Mouse (Mus musculus) thymus, postnatal 36 days (tissue): ENCODE measurements around the gene Odf3l1.
A peak's percentile ranks its signal among the peaks of the same experiment; 100 is the strongest.

Experiments
- DNase-seq, 2 experiments: peaks; one replicate each; pipeline ENCODE4 v3.0.0; 2022; ENCODE audit warnings: mixed read lengths in 2 of 2

Gene Odf3l1

DNA sequence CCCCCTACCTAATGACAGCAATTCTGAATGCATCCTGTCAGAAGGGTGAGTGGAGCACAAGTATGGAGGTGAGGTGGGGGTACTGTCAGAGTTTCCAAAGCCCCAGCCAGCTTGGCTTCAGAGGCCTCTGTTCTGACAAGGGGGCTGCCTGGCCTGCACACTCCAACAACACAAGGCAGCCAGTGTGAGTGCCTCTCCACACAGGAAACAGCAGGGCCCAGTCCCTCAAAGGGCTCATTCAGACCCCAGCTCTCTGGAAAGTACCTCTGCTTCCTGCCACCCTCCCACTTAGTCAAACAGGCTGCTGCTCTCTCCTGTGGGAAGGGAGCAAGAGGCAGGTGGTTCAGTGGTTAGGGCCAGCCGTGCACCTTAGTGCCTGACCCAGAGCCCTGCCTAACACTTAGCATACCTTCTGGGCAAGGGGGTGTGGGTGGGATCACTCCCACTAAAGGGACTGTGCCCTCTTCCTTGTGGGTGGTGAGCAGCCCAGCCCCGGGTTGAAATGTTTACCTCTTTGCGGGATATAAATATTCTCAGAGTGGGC is 17.1 kb upstream of the Odf3l1 start:
- DNase-seq: no peak

DNA sequence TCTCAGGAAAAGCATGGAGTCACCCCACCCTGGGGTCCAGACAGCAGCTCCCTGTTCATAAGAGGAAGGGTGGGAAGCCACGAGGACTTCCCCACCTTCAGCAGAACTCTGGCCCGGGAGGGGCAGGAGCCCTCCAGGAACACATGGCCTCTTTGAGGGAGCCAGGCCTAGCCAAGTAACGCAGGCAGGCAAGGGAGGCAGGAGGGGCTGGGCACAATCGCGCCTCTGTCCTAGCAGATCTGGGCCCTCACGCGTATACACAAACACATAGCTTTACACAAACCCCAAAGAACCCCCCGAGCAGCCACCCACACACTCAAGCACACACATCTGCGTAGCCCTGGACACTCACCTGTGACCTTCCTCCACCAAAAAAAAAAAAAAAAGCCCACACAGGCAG is 16.3 kb upstream of the Odf3l1 start:
- no peak for DNase-seq

DNA sequence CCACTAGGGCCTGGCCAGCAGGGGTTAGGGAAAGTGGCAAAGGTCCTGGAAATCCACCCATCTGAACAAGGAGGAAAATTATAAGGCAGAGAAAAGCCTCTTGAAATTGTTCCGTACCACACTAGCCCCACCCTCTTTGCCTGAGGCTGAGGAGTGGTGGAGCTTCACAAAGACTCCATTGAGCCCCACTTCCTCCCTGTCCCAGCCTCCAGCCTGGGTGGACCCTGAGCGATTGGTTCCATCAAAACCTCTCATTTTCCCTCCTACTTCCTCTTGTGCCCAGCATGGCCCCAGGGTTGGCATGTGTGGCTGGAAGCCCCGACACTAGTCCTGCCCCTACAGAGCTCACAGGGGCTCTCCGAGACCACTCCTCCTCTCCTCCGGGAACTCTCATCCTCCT is 12.8 kb upstream of the Odf3l1 start:
- no peak for DNase-seq

DNA sequence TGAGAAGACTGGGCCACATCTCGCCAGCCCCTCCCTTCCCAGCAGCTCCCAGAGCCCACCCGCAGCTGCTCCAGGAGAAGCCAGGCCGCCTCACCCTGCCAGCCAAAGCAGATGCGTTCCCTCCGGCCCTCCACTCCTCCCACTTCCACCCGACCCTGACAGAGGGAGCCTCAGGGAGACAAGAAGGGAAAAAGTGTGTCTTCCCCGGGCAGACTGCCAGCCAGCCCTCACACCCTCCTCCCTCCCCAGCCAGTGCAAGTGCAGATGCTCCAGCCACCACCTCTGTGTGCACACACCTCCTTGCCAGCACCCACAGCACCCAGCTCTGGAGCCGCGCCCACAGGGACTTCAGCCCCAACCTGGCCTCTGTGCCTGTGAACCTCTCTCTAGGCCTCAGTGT is 12.3 kb upstream of the Odf3l1 start:
- no peak for DNase-seq

DNA sequence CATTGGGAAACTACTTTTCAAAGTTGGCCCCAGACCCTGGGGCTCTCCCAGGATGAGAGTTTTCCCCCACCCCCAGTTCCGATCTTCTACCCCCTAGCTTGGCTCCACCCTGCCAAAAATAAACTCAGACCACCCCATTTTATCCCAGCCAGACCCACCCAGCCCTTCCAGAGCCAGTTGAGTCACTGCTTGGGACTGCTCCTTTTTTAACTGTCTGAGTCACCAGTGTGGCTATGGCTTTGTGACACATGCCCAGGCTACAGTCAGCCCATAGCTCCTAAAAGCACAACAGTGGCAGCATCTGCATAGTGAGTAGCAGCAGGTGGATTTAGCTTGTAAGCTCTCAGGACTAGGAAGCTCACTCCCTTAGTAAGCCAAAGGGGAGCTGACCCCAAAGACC is 8.6 kb upstream of the Odf3l1 start:
- DNase-seq: no peak

DNA sequence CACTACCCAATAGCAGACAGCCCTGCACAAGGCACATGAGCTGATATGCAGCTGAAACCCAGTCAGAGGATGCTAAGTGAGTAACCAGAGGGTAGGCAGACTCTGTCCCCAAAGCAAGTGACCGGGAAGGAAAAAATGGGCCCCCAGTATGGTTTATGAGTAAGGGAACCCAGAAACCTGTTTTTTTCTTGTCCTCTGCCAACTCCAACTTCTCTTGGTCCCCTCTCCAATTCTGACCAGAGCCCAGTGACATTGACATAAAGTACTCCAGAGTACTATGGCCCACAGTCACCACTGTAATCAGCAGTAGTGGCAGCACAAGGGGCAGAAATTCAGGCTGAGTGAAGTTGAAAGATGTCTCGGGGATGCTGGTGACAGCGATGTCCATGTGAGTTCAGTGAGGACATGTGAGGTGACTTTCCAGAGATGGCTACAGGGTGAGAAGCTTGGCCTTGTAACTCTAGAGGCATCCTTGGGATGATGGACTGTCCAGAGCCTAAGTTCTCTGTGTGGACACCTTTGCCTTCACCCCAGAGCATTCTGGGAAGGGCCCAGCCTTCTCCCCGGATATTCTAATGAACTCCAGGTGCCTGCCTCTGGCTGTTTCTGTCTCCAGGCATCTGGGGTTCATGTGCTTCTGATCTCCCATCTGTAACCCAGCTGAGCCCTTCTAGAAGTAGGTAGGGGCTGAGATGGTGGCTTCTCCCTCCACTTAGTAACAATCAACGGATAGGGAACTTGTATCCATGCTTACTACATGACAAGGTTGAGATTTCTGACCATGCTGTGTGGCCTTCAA is 7.8 kb upstream of the Odf3l1 start:
- DNase-seq: no peak

DNA sequence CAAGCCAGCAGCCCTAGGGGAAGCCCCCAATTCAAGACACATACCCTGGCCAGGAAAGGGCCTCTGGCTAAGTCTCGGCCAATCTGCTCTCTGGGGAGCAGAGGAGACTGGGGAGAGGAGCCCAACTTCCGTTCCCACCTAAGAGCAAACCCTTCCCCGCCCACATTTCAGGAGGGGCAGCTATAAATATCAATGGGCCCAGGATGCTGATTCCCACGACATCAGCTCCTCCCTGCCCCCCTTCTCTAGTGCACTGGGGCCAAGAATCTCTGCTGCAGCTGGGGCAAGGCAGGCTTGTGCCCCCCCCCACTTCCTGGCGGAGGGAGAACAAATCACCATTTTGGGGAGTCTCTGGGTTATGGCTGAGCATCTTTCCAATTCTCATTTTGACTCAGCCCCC is 6.7 kb upstream of the Odf3l1 start:
- no peak for DNase-seq

DNA sequence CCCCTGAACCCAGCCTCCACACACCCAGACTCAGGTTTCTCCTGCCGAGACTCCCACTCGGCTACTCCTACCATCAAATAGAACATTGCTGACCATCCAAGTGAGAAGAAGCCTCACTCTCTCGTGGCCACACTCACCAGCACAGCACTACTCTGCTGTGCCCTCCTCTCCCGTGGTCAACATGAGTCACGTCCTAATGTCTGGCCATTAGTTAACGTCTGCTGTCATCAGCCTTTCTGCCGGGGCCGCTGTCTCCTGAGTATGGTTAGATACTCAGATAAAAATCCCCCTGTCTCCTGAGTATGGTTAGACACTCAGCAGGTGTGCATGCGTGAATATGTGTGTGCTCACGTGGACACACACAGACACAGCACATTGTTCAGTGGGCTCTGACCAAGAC is 6.3 kb upstream of the Odf3l1 start:
- no peak for DNase-seq

DNA sequence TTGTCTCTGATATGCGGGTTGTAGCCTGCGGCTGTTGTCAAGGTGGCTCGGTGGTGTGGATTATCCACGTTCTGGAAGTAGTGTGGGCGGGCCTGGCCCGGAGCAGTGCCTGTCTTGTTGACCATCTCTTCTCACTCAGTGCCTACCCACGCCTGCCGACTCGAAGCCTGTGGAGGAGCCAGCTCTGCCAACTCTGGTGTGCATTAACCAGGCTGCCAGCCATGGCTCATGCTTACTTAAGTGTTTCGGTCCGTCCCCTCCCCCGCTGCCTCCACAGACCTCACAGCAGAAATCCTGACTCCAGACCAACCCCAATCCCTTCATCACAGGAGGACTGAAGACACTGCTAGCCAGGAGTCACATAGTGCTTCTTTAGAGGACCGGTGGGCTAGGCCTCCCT is 5.1 kb upstream of the Odf3l1 start:
- DNase-seq: no peak

DNA sequence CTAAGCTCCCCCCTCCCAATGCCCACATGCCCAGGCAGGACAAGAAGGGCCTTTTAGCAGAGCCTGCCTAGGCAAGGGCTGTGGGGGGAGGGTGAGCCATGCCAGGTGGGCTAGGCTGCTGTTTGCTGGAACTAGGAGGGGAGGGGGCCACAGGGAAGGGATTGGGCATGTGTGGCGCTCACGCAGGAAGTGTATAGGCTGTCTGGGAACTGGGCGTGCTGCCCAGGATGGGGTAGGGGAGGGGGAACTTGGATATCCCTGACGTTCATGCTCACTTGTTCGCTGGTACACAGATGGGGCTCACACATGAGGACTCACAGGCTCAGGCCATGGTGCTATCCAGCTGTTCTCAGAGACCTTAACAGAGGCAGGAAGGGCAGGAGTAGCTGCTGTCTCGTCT is 3.8 kb upstream of the Odf3l1 start:
- DNase-seq: no peak

DNA sequence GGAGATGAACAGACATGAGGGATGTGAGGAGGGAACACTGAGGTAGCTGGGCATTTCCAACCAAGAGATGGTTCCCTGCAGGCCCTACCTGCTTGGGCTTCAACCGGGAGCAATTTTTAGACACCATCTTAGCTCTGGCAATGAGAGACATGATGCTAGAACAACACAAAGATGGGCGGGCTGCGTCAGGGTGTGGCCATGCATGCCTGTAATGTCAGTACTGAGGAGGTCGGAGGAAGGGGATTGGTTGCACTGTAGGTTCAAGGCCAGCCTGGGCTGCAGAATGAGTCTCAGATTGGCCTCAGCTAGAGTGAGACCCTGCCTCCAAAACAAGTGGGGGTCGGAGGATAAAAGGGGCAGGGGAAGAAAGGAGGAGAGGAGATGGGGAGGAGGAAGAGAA is 2.0 kb upstream of the Odf3l1 start:
- no peak for DNase-seq

DNA sequence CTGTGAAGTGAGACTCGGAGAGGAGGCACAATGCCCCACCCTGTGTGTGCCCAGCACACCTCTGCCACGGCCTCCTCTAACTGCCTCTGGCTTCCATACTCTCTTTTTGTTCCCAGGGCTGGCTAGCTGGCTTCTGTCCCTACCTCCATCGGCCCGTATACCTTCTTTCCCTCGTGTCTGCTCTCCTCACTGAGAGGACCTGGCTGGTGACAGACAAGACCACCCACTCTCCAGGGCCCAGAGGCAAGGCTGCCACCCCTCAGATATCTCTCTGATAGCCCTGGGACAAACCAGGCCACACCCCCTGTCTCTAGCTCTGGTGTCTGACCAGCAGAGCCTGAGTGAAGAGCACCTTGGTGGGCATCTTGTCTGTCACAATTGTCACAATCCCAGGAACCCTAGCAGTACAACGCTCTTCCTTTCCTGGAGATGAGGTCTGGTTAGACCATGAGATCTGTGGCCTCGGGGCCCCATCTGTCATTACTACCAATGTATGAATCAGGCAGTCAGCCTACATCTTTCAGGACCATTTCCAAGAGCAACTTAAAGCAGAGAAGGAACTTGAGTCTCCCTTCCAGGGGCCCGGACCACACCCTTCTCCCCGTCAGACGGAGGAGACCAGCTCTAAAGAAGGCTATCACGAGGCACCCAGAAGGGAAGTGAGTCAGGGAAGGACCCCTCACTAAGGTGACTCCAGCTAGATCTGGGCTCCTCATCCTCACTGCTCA is 1.4 kb upstream of the Odf3l1 start:
- DNase-seq: no peak

DNA sequence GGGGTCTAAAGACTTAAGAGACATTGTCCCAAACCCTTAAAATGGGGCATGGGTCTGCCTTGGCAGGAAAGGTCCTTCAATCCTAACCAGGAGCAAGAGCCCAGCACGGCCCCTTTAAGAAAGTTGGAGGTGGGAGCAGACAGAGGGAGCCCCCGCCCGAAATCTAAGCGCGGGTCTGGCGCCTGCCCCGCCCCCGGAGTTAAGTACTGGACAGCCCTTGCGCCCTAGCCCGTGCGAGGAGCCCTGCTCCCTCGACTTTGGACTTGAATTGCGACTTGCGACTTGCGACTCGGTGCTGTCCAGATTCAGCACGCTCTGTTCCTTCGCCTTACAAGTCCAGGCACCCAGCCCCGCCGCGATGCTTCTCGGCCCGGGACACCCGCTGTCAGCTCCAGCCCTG is 353 bp upstream of the Odf3l1 start, which contains the start of gene Cspg4:
Gene Cspg4 (plus strand): TSS at position 202 of the 400 bp plus-strand sequence.
- DNase-seq: no peak

DNA sequence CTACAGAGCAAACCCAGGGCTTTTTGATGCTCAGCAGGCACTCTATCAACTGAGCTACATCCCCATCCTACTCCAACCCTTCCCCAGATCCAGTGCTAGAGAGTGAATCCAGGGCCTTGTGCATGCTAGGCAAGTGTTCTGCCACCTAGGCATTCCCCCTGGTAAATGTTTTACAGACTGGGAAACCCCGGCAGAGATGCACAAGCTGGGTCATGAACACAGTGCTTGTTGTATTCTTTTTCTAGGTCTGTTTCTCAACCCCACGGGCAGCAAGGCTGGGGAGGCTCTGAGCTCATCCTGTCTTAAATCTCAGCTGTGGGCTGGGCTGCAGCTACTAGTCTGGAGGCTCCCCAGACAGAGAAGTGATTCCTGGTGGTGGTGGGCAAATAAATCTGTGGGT is 1.6 kb downstream of the Odf3l1 start:
- DNase-seq: no peak

DNA sequence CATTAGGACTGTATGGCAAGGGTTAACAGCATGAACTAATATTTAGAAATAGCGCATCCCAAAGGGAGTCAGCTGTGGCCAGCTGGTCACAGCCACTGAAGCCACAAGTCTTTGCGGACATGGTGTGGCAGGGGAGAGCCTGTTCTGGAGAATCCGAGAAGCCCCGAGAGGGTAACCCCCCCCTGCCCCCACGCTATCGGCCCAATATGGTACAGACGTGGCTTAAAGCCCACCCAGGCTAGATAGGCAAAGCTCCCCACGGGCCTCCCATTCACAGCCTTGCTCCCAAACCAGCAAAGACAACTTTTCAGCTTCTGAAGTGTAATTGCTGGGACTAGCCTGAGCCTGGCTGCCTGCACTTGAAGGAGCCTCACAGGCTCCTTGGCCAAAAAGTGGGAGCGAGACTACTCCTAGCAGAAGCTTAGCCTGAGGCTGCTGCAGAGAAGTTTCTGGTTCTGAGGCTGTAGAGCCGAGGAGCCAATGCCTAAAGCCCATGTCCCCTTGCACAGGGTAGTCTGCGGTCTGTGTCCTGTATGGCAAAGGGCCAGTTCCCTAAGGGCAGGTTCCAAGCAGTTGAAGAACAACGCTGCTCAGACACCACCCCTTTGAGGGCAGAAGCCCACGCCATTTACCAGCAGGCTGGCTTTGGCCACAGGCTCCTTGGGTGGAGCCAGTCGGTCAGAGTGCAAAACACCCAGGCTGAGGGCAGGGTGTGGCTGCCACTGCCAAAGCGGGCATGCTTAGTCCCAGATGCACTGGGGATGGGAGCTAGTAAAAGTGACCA is 3.8 kb downstream of the Odf3l1 start:
- DNase-seq: no peak

DNA sequence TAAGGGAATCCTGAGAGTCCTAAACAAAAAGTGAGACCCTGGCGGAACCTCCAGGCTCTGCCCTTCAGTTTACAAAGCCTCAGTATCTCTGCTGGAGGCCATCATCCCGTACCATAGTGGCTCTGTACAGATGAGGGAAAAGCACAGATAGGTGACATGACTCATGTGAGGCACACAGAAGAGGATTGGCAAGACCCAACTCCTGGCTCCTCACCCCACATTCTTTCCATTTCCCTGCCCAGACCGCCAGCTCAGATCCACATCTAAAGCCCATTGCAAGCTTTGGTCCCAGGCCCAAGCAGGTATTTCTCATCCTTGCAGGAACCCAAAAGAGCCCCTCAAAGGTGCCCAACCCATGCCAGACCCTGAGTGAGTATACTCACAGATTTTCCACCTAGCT is 4.4 kb downstream of the Odf3l1 start:
- no peak for DNase-seq

DNA sequence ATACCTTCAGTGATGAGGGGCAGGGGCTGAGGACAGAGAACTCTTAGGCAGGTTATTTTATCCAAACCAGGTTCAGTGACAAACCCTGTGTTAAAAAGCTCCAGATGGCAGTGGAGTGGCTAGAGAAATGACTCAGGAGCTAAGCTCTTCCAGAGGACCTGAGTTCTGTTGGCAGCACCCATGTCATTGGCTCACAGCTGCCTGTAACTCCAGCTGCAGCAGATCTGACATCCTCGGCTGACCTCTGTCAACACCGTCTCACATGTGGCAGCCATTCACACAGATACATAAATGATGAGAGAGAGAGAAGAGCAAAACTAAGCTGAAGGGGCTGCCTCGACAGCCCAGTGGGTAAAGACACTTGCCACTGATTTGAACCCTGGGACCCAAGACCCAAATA is 7.0 kb downstream of the Odf3l1 start:
- no peak for DNase-seq

DNA sequence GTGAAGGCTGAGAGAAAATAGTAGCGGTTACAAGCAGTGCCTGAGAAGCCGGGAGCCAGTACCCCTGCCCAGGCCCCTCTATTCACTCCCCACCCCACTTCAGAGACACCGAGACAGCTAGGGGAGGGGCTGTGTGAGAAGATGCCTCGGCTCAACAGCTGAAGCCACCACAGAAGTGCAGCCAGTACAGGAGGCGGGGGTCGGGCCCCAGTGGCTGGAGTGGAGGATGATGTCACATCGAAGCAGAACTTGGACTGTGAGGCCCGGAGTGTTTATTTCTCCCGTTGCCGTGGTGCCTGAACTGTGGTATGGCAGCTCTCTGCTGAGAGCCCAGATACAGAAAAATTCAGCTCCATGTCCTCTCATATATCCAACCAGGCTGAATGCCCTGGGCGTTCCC is 12.7 kb downstream of the Odf3l1 start:
- no peak for DNase-seq

DNA sequence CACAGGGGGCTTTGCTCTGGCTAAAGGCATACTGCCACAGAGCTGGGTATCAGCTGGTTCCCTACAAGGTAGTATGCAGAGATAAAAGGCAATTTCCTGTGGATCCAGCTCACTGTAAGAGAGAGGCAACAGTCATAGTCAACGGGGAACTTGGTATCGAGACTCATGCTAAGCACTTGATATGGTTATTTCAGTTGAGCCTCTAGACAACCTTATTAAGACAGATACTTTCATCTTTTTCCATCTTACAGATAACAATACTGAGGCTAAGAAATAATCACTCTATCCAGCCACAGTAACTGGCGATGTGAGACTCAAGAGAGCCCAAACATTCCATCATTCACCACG is 13.6 kb downstream of the Odf3l1 start:
- DNase-seq: no peak

DNA sequence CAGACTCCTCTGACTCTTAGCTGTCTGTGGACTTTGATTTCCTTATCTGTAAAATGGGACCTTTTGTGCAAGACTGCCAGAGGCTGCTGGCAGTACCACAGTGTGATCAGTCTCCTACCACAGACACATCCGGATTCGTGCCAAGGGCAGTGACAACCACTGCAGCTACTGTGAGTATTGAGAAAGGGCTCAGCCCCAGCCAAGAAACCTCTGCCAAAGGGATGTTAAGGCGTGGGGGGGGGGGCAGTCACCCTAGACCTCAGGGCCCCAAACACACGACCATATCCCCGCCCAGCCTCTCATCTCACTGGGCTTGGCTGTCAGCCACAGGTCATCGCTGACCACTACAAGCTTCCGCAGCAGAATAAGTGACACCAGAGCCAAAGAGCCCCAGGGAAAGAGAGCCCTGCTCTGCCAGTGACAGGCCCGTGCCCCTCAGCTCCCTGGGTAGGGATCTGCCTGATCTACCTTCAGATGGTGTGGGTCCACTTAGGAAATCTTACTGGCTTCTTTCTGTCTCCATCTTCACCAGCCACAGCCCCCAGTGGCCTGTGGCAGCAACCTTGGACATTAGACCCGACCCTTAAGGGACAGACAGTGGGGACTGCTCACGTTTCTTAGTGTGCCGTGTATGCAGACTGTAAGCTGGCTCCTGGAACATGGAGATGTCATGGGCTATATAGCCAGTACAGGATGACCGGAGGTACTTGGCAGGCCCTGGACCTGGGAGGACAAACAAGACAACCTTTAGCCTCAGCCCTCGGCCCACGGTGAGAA is 14.2 kb downstream of the Odf3l1 start:
- DNase-seq: no peak

DNA sequence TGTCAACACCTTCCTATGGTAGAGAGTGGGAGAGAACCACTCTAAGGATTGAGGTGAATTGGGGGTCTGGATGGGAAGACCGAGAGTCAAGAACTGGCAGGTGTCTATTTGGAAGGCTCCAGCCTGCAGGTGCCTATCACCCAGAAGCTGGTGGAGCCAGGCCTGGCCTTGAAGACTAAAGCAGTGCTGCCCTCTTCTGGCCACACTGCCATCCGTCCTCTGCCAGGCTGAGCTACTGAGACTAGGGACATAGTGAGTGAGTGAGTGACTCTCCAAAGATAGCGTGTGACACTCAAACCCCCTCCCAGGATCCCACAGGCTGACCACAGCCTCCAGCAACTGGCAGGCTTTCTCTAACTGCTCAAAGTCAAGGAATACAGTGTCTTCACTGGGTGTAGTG is 17.0 kb downstream of the Odf3l1 start:
- peak; percentile 55 to 57 for DNase-seq

DNA sequence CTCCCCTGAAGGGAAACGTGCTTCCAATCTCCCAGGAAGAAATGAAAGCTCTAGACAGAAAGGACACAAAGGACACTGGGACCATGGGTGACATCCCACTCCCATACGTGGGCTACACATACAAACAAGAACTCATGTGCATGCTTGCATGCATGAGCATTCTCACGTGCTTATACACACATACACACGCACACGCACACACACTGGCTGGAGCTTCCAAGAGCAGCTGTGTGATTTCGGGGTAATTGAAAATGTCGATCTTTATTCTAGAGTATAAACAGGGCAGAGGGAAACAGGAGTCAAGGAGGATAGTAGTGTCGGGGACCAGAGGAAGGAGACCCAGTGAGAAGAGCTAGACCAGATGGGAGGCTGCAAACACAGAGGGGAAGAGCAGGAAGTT is 19.8 kb downstream of the Odf3l1 start:
- no peak for DNase-seq

DNA sequence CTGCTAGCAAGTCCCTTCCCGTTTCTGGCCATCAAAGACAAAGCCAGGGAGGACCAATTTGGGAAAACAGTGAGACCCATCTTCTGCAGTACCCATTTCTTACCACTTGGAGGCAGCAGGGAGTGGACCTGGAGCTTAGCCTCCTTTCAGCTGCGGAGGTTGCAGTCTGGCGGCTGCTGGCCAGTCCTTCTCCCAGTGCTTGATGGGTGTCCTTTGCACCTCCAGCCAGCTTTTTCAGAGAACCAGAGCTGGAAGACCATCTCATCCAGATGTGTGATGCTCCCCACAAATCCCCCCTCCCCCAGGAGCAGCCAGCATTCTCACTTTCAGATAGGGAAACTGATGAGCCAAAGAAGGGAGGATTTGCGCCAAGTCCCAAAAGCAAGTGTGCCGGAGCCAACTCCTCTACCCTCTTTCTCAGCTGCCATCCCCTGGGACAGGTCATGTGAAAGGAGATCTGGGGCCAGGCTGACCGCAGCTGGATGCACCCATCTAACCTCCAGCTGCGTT is 20.7 kb downstream of the Odf3l1 start:
- peak; percentile 16 to 18 for DNase-seq
